Mouse (Mus musculus) heart, postnatal 0 days (tissue): ENCODE measurements at regions not wholly inside any gene's neighbourhood (a gene's known extent, or its start where the extent isn't known, plus 50 kb on each side); places are given as distances from the start of the nearest gene placed in this dataset.

Experiments used
- ATAC-seq: fragments of 200-750 bp; cut with Nextera tagmentation; 2 replicates; pipeline ENCODE4 v1.8.0; 2017; ENCODE audit warnings: low read depth, moderate number of reproducible peaks, moderate library complexity; ENCODE audit not compliant: insufficient read depth
- DNase-seq: peaks from one replicate; pipeline ENCODE4 v3.0.0-alpha.2; 2016; ENCODE audit warnings: low spot score
- H3K27ac ChIP-seq: fragments of 300-500 bp; sonication (generic); 2 replicates; pipeline ENCODE4 v1.5.1; 2014; ENCODE audit warnings: low read depth, mild to moderate bottlenecking
- H3K27me3 ChIP-seq: fragments of 300-500 bp; sonication (generic); 2 replicates; pipeline ENCODE4 v1.6.1; 2014; ENCODE audit warnings: low read length, mixed read lengths; ENCODE audit not compliant: control insufficient read depth, insufficient read depth
- H3K36me3 ChIP-seq: fragments of 300-500 bp; sonication (generic); replicated peaks from 2 replicates; pipeline ENCODE4 v1.6.1; 2014; ENCODE audit warnings: low read length, mixed read lengths; ENCODE audit not compliant: control insufficient read depth, insufficient read depth
- H3K4me1 ChIP-seq: fragments of 300-500 bp; sonication (generic); 2 replicates; pipeline ENCODE4 v1.6.1; 2014; ENCODE audit warnings: antibody characterized with exemption; ENCODE audit not compliant: control insufficient read depth, insufficient read depth
- H3K4me2 ChIP-seq: fragments of 300-500 bp; sonication (generic); 2 replicates; pipeline ENCODE4 v1.6.1; 2014; ENCODE audit warnings: low read depth, mild to moderate bottlenecking, low read length, moderate library complexity
- H3K4me3 ChIP-seq: fragments of 300-500 bp; sonication (generic); 2 replicates; pipeline ENCODE4 v1.5.1; 2014; ENCODE audit warnings: low read depth, low read length
- H3K9ac ChIP-seq: fragments of 300-500 bp; sonication (generic); replicated peaks from 2 replicates; pipeline ENCODE4 v1.6.1; 2014; ENCODE audit warnings: low read depth, low read length, mixed read lengths
- H3K9me3 ChIP-seq: fragments of 300-500 bp; sonication (generic); replicated peaks from 2 replicates; pipeline ENCODE4 v1.6.1; 2016; ENCODE audit warnings: low read length; ENCODE audit not compliant: control insufficient read depth
- CTCF ChIP-seq: IDR thresholded peaks from 2 replicates; pipeline ENCODE4 v1.5.1; 2016; ENCODE audit warnings: antibody characterized with exemption, control low read depth, low read depth
- EP300 ChIP-seq: IDR thresholded peaks from 2 replicates; pipeline ENCODE4 v1.6.1; 2016; ENCODE audit warnings: antibody characterized with exemption, low read depth
- WGBS: fragments of 180-500 bp; shearing (Covaris S2); extraction: QIAGEN DNeasy Blood & Tissue Kit; methylation state at CpG from one replicate; pipeline ENCODE4 v1.1.7; 2014; 5-methylcytosine and 5-hydroxymethylcytosine counted together

DNA sequence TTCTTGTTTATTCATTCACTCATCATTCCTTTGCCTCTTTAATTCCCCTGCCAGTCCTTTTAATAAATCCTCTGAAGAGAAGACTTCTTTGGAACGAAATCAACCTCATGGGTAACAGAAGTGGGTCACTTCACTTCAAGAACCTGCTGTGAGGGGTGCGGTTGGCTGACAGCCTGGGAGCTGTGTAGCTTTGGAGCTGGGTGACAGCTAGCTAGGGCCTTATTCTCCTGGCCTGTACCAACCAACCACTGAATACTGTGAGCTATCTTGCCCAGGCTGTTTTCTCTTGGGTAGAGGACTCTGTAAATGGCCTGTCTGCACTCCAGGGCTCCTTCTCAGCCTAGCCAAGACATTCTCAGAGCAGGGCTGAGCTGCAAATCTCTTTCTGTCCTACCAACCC lies 134.6 kb upstream of the 4930535I16Rik start:
- 71% methylated on average over 2 of the region's 2 CpGs for WGBS
- Histone ChIP-seq H3K4me1 (no peaks in the 10 kb centered on the region), H3K27me3 (no peaks in the 10 kb centered on the region), H3K36me3 (no peaks in the 10 kb centered on the region), H3K4me3 (no peak overlapping the region), H3K4me2 (no peak overlapping the region), H3K27ac (no peak overlapping the region), H3K9me3 (no peaks in the 10 kb centered on the region), H3K9ac (no peak overlapping the region)
- no peak for TF ChIP-seq CTCF
- no peak for TF ChIP-seq EP300
- DNase-seq: no peak
- ATAC-seq: no peak

DNA sequence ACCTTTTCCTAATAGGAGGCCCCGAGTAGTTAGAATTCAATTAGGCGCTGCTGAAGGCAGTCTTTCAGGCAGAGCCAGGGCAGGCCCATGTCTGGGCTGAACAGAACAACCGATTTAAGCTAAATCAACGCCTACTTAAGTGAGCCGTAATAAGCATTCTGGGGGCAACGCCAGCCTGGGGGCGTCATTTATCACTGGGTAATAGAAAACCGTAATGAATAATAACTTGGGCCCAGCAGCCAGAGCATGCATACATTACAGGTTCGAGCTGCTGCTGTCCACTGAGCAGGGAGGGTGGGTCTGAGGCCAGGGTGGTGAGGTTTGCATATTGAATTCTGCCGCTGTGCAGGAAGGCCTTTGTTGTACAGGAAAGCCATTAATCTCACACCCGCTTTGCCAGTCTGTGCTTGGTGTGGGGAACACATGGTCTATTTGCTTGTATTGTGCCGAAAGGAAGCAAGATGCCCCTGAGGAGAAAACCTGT lies 130.6 kb upstream of the 4930535I16Rik start:
- Histone ChIP-seq H3K27ac (no peak overlapping the region), H3K4me2 (no peak overlapping the region), H3K36me3 (no peaks in the 10 kb centered on the region), H3K27me3 (no peaks in the 10 kb centered on the region), H3K4me3 (no peak overlapping the region), H3K9me3 (no peaks in the 10 kb centered on the region), H3K9ac (no peak overlapping the region), H3K4me1 (no peaks in the 10 kb centered on the region)
- WGBS: 72% methylated on average over 12 of the region's 12 CpGs
- ATAC-seq: no peak
- no peak for DNase-seq
- TF ChIP-seq EP300: no peak
- TF ChIP-seq CTCF: no peak

- H3K27me3 ChIP-seq: no peaks in the 10 kb centered on the region
- H3K9ac ChIP-seq: no peak overlapping the region
- DNase-seq (no peak), ATAC-seq (no peak)
- H3K4me1 ChIP-seq: no peaks in the 10 kb centered on the region
- H3K4me3 ChIP-seq: no peak overlapping the region
- 68% methylated on average over 3 of the region's 3 CpGs for WGBS
- TF ChIP-seq EP300 (no peak), CTCF (no peak)
- no peak overlapping the region for H3K4me2 ChIP-seq
- no peak overlapping the region for H3K27ac ChIP-seq
- H3K9me3 ChIP-seq: no peaks in the 10 kb centered on the region
- no peaks in the 10 kb centered on the region for H3K36me3 ChIP-seq
These were observed 130.1 kb upstream of the 4930535I16Rik start for GRCm38 (mm10) chr4:124047898-124048297.

DNA sequence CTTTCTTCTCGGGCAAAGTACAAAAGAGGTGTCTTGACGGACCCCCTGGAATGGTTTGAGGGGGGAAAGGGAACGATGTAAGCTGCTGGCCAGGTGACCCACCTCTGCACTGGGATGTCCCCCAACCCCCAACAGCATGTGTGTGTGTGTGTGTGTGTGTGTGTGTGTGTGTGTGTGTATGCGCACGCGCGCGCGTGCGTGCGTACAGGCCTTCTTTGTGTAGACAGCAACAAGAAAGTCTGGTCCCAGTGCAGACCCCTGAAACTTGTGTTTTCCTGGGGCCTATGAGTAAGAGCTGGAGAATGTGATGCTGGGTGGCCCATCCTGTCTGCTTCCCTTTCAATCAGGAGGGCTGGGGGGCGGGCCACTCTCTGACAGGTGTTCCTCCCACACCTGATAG lies 118.7 kb upstream of the 4930535I16Rik start:
- WGBS: 66% methylated on average over 12 of the region's 12 CpGs
- H3K4me2 ChIP-seq: no peak overlapping the region

GRCm38 (mm10) chr4:124035657-124036061 lies 117.8 kb upstream of the 4930535I16Rik start:
- Histone ChIP-seq H3K4me1 (no peaks in the 10 kb centered on the region), H3K9ac (no peak overlapping the region), H3K9me3 (no peaks in the 10 kb centered on the region), H3K4me3 (no peak overlapping the region), H3K27me3 (no peaks in the 10 kb centered on the region; the same call in 1 of the 2 replicates), H3K36me3 (no peaks in the 10 kb centered on the region), H3K27ac (no peak overlapping the region), H3K4me2 (0 out of 2 replicates have a peak overlapping the region, but pooled peaks have one; percentile 20)
- DNase-seq (no peak), ATAC-seq (no peak)
- TF ChIP-seq EP300: no peak
- no peak for TF ChIP-seq CTCF
- WGBS: 8% methylated on average over 10 of the region's 10 CpGs

More for the DNA sequence above, 118.7 kb upstream of the 4930535I16Rik start:
- H3K4me3 ChIP-seq: no peak overlapping the region
- no peak for DNase-seq
- ATAC-seq: no peak
- no peaks in the 10 kb centered on the region for H3K9me3 ChIP-seq
- TF ChIP-seq EP300 (no peak), CTCF (no peak)
- no peaks in the 10 kb centered on the region for H3K4me1 ChIP-seq
- H3K27me3 ChIP-seq: no peaks in the 10 kb centered on the region; the same call in 1 of the 2 replicates
- no peak overlapping the region for H3K27ac ChIP-seq
- H3K9ac ChIP-seq: no peak overlapping the region
- H3K36me3 ChIP-seq: no peaks in the 10 kb centered on the region

GRCm38 (mm10) chr4:124035192-124035591 lies 117.4 kb upstream of the 4930535I16Rik start:
- Histone ChIP-seq H3K9me3 (no peaks in the 10 kb centered on the region), H3K36me3 (no peaks in the 10 kb centered on the region), H3K4me2 (0 out of 2 replicates have a peak overlapping the region, but pooled peaks have one; percentile 20), H3K4me1 (no peaks in the 10 kb centered on the region), H3K9ac (no peak overlapping the region), H3K4me3 (no peak overlapping the region), H3K27ac (no peak overlapping the region), H3K27me3 (no peaks in the 10 kb centered on the region; the same call in 1 of the 2 replicates)
- peak; percentile 9 for DNase-seq
- TF ChIP-seq CTCF: no peak
- TF ChIP-seq EP300: no peak
- 9% methylated on average over 7 of the region's 7 CpGs for WGBS
- ATAC-seq: peak; percentile 47; the same call in 1 of the 2 replicates
